Mouse (Mus musculus): Measurements from ENCODE around the gene Yy1.
"Not testable (repeated sequence)": the region's sequence is repeated elsewhere in the genome, so short reads cannot be mapped to it uniquely, and the experiment has no call there.

Gene Yy1

GRCm38 (mm10) chr12:108826282-108826957 lies 33.6 kb downstream of the Yy1 start:
- no peak for DNase-seq (ENCODE audit: low spot score in 2 of 2)

- DNase-seq (ENCODE audit: low spot score in 2 of 2): no peak
Measured at GRCm38 (mm10) chr12:108826958-108827535, 34.3 kb downstream of the Yy1 start.

- DNase-seq (ENCODE audit: low spot score in 2 of 2): no peak
Measured at GRCm38 (mm10) chr12:108827641-108828040, 34.9 kb downstream of the Yy1 start.

GRCm38 (mm10) chr12:108829636-108830035 lies 36.9 kb downstream of the Yy1 start:
- no peak for DNase-seq (ENCODE audit: low spot score in 2 of 2)

- no peak for DNase-seq (ENCODE audit: low spot score in 2 of 2)
Measured at GRCm38 (mm10) chr12:108830358-108830757, 37.6 kb downstream of the Yy1 start.

- DNase-seq (ENCODE audit: low spot score in 2 of 2): no peak
Measured at GRCm38 (mm10) chr12:108831966-108832643, 39.3 kb downstream of the Yy1 start.

- DNase-seq (ENCODE audit: low spot score in 2 of 2): no peak
Measured at GRCm38 (mm10) chr12:108832851-108833250, 40.1 kb downstream of the Yy1 start.

- no peak for DNase-seq (ENCODE audit: low spot score in 2 of 2)
Measured at GRCm38 (mm10) chr12:108833408-108833807, 40.6 kb downstream of the Yy1 start.

GRCm38 (mm10) chr12:108834337-108834736 lies 41.6 kb downstream of the Yy1 start:
- DNase-seq (ENCODE audit: low spot score in 2 of 2): no peak

GRCm38 (mm10) chr12:108834786-108835185 lies 42.0 kb downstream of the Yy1 start:
- no peak for DNase-seq (ENCODE audit: low spot score in 2 of 2)

- DNase-seq (ENCODE audit: low spot score in 2 of 2): peak in 1 of 2 experiments; percentile 33
Measured at GRCm38 (mm10) chr12:108835208-108835839, 42.6 kb downstream of the Yy1 start.

GRCm38 (mm10) chr12:108835840-108836409 lies 43.2 kb downstream of the Yy1 start, which contains the start of the genes Slc25a29 and Slc25a47:
Slc25a29 (minus strand) TSS chr12:108835883.
Slc25a47 (plus strand) TSS chr12:108836046.
- DNase-seq (ENCODE audit: low spot score in 2 of 2): peak; percentile 88 to 93

- no peak for DNase-seq (ENCODE audit: low spot score in 2 of 2)
Measured at GRCm38 (mm10) chr12:108836722-108837121, 43.9 kb downstream of the Yy1 start.

- DNase-seq (ENCODE audit: low spot score in 2 of 2): no peak
Measured at GRCm38 (mm10) chr12:108841181-108841580, 48.4 kb downstream of the Yy1 start.

GRCm38 (mm10) chr12:108842663-108843062 lies 49.9 kb downstream of the Yy1 start:
- no peak for DNase-seq (ENCODE audit: low spot score in 2 of 2)

GRCm38 (mm10) chr12:108848033-108848432 lies 55.3 kb downstream of the Yy1 start:
- DNase-seq (ENCODE audit: low spot score in 2 of 2): not testable (repeated sequence)

GRCm38 (mm10) chr12:108849488-108850022 lies 56.8 kb downstream of the Yy1 start:
- DNase-seq (ENCODE audit: low spot score in 2 of 2): no peak

- DNase-seq (ENCODE audit: low spot score in 2 of 2): no peak
Measured at GRCm38 (mm10) chr12:108850129-108850528, 57.4 kb downstream of the Yy1 start.

GRCm38 (mm10) chr12:108850886-108851285 lies 58.1 kb downstream of the Yy1 start:
- DNase-seq (ENCODE audit: low spot score in 2 of 2): no peak

GRCm38 (mm10) chr12:108852822-108853221 lies 60.0 kb downstream of the Yy1 start:
- DNase-seq (ENCODE audit: low spot score in 2 of 2): no peak

- no peak for DNase-seq (ENCODE audit: low spot score in 2 of 2)
Measured at GRCm38 (mm10) chr12:108855081-108855480, 62.3 kb downstream of the Yy1 start.

GRCm38 (mm10) chr12:108856186-108856585 lies 63.4 kb downstream of the Yy1 start:
- DNase-seq (ENCODE audit: low spot score in 2 of 2): no peak
